Mouse (Mus musculus) forebrain, embryonic 15.5 days (tissue): ENCODE data around the gene Midn. TPM values are rescaled to one million over a fixed set of nuclear protein-coding genes. Genes with fewer than 3 reads are reported as not detected.

Source experiments
- ATAC-seq: fragments of 200-750 bp; cut with Nextera tagmentation; replicated peaks from 2 replicates; pipeline ENCODE4 v1.8.0; 2017; ENCODE audit warnings: mild to moderate bottlenecking, moderate TSS enrichment, moderate library complexity
- H3K27ac ChIP-seq: fragments of 300-500 bp; sonication (generic); replicated peaks from 2 replicates; pipeline ENCODE4 v1.5.1; 2015; ENCODE audit warnings: mild to moderate bottlenecking, inconsistent platforms
- H3K27me3 ChIP-seq: fragments of 300-500 bp; sonication (generic); 2 replicates; pipeline ENCODE4 v1.6.1; 2015; ENCODE audit warnings: inconsistent platforms
- H3K36me3 ChIP-seq: fragments of 300-500 bp; sonication (generic); 2 replicates; pipeline ENCODE4 v1.6.1; 2015; ENCODE audit warnings: mild to moderate bottlenecking, inconsistent platforms
- H3K4me1 ChIP-seq: fragments of 300-500 bp; sonication (generic); 2 replicates; pipeline ENCODE4 v1.6.1; 2015; ENCODE audit warnings: inconsistent platforms
- H3K4me2 ChIP-seq: fragments of 300-500 bp; sonication (generic); replicated peaks from 2 replicates; pipeline ENCODE4 v1.6.1; 2015; ENCODE audit warnings: mild to moderate bottlenecking, inconsistent platforms
- H3K4me3 ChIP-seq: fragments of 300-500 bp; sonication (generic); 2 replicates; pipeline ENCODE4 v1.5.1; 2015; ENCODE audit warnings: mild to moderate bottlenecking, inconsistent platforms
- H3K9ac ChIP-seq: fragments of 300-500 bp; sonication (generic); replicated peaks from 2 replicates; pipeline ENCODE4 v1.6.1; 2015; ENCODE audit warnings: mild to moderate bottlenecking, inconsistent platforms
- H3K9me3 ChIP-seq: fragments of 300-500 bp; sonication (generic); 2 replicates; pipeline ENCODE4 v1.6.1; 2016; ENCODE audit warnings: inconsistent platforms
- WGBS: fragments of 180-500 bp; shearing (Covaris S2); methylation state at CpG from one replicate; pipeline ENCODE4 v1.1.7; 2015; ENCODE audit warnings: mixed read lengths; 5-methylcytosine and 5-hydroxymethylcytosine counted together
- polyA plus RNA-seq: library from polyadenylated mRNA; unstranded; fragments of >200 nt; fragmentation: Nextera tagmentation; extraction: Ambion mirVana; gene quantifications from 2 replicates; pipeline ENCODE4 v1.2.1, GENCODE M21; 2015

Midn gene
- polyA plus RNA-seq, 1 experiment from 2014 or later, result 34.9 TPM

- Histone ChIP-seq H3K27me3 (no peaks in the 10 kb centered on the region), H3K36me3 (peaks cover 25% of the 10 kb centered on the region), H3K27ac (peak overlapping the region; percentile 100), H3K9me3 (no peaks in the 10 kb centered on the region), H3K4me3 (peak overlapping the region; percentile 80), H3K4me2 (peak overlapping the region; percentile 66), H3K9ac (no peak overlapping the region), H3K4me1 (peaks cover 39% of the 10 kb centered on the region)
- ATAC-seq, result no peak
- WGBS, result 77% methylated on average over 5 of the region's 5 CpGs
Measured at GRCm38 (mm10) chr10:80147146-80147718, 840 bp upstream of the Midn start.

GRCm38 (mm10) chr10:80148610-80149290 is 678 bp downstream of the Midn start:
- under 1% methylated on average over 57 of the region's 57 CpGs for WGBS
- peak; percentile 47 for ATAC-seq
- peak overlapping the region; percentile 66 for H3K4me2 ChIP-seq
- peak overlapping the region; percentile 100 for H3K27ac ChIP-seq
- H3K27me3 ChIP-seq, result no peaks in the 10 kb centered on the region
- peak overlapping the region; percentile 80 for H3K4me3 ChIP-seq
- peaks cover 34% of the 10 kb centered on the region for H3K36me3 ChIP-seq
- H3K9ac ChIP-seq, result peak overlapping the region; percentile 98
- H3K4me1 ChIP-seq, result peaks cover 42% of the 10 kb centered on the region
- no peaks in the 10 kb centered on the region for H3K9me3 ChIP-seq

- ATAC-seq, result peak; percentile 84
- Histone ChIP-seq H3K4me1 (peaks cover 50% of the 10 kb centered on the region), H3K27me3 (no peaks in the 10 kb centered on the region), H3K36me3 (peaks cover 34% of the 10 kb centered on the region), H3K9ac (peak overlapping the region; percentile 99), H3K4me2 (peak overlapping the region; percentile 96), H3K4me3 (peak overlapping the region; percentile 80), H3K9me3 (no peaks in the 10 kb centered on the region), H3K27ac (peak overlapping the region; percentile 100)
- WGBS, result under 1% methylated on average over 81 of the region's 88 CpGs
Measured at GRCm38 (mm10) chr10:80149291-80150225, 1.5 kb downstream of the Midn start.

GRCm38 (mm10) chr10:80150226-80151210 is 2.4 kb downstream of the Midn start:
- 0 out of 2 replicates have a peak, but pooled peaks have one; percentile 2 for ATAC-seq
- H3K4me2 ChIP-seq, result peak overlapping the region; percentile 96
- H3K9me3 ChIP-seq, result no peaks in the 10 kb centered on the region
- 0% methylated on average over 47 of the region's 71 CpGs for WGBS
- H3K27ac ChIP-seq, result peak overlapping the region; percentile 100
- H3K4me1 ChIP-seq, result peaks cover 53% of the 10 kb centered on the region
- H3K9ac ChIP-seq, result peak overlapping the region; percentile 99
- no peaks in the 10 kb centered on the region for H3K27me3 ChIP-seq
- H3K4me3 ChIP-seq, result peak overlapping the region; percentile 80
- H3K36me3 ChIP-seq, result peaks cover 36% of the 10 kb centered on the region

- peaks cover 54% of the 10 kb centered on the region for H3K4me1 ChIP-seq
- peak overlapping the region; percentile 99 for H3K9ac ChIP-seq
- no peaks in the 10 kb centered on the region for H3K9me3 ChIP-seq
- WGBS, result under 1% methylated on average over 26 of the region's 26 CpGs
- peak overlapping the region; percentile 100 for H3K27ac ChIP-seq
- peaks cover 45% of the 10 kb centered on the region for H3K36me3 ChIP-seq
- peak overlapping the region; percentile 80 for H3K4me3 ChIP-seq
- no peak for ATAC-seq
- no peaks in the 10 kb centered on the region for H3K27me3 ChIP-seq
- peak overlapping the region; percentile 96 for H3K4me2 ChIP-seq
Measured at GRCm38 (mm10) chr10:80151211-80152034, 3.4 kb downstream of the Midn start.

GRCm38 (mm10) chr10:80152071-80152872 is 4.2 kb downstream of the Midn start:
- Histone ChIP-seq H3K4me1 (peaks cover 62% of the 10 kb centered on the region), H3K36me3 (peaks cover 53% of the 10 kb centered on the region), H3K27me3 (no peaks in the 10 kb centered on the region), H3K27ac (peak overlapping the region; percentile 100), H3K4me2 (peak overlapping the region; percentile 96), H3K9ac (peak overlapping the region; percentile 99), H3K4me3 (peak overlapping the region; percentile 80), H3K9me3 (no peaks in the 10 kb centered on the region)
- no peak for ATAC-seq
- WGBS, result 2% methylated on average over 15 of the region's 15 CpGs

- H3K36me3 ChIP-seq, result peaks cover 56% of the 10 kb centered on the region
- peak overlapping the region; percentile 96 for H3K4me2 ChIP-seq
- peaks cover 66% of the 10 kb centered on the region for H3K4me1 ChIP-seq
Measured at GRCm38 (mm10) chr10:80152873-80153260, 4.8 kb downstream of the Midn start.

GRCm38 (mm10) chr10:80153713-80154112 is 5.6 kb downstream of the Midn start:
- Histone ChIP-seq H3K9ac (peak overlapping the region; percentile 99; the same call in 1 of the 2 replicates), H3K9me3 (no peaks in the 10 kb centered on the region), H3K27ac (peak overlapping the region; percentile 100), H3K36me3 (peaks cover 56% of the 10 kb centered on the region), H3K4me2 (peak overlapping the region; percentile 96), H3K4me3 (peak overlapping the region; percentile 80), H3K27me3 (no peaks in the 10 kb centered on the region), H3K4me1 (peaks cover 71% of the 10 kb centered on the region)
- no peak for ATAC-seq
- 86% methylated on average over 19 of the region's 19 CpGs for WGBS

More at GRCm38 (mm10) chr10:80152873-80153260, 4.8 kb downstream of the Midn start:
- WGBS, result 46% methylated on average over 3 of the region's 3 CpGs
- H3K27me3 ChIP-seq, result no peaks in the 10 kb centered on the region
- no peaks in the 10 kb centered on the region for H3K9me3 ChIP-seq
- no peak for ATAC-seq
- H3K9ac ChIP-seq, result peak overlapping the region; percentile 99
- H3K4me3 ChIP-seq, result peak overlapping the region; percentile 80
- H3K27ac ChIP-seq, result peak overlapping the region; percentile 100

GRCm38 (mm10) chr10:80154384-80154783 is 6.3 kb downstream of the Midn start:
- H3K27ac ChIP-seq, result peak overlapping the region; percentile 31; the same call in 1 of the 2 replicates
- H3K4me2 ChIP-seq, result no peak overlapping the region
- WGBS, result 85% methylated on average over 7 of the region's 7 CpGs
- H3K36me3 ChIP-seq, result peaks cover 56% of the 10 kb centered on the region
- H3K4me3 ChIP-seq, result no peak overlapping the region
- ATAC-seq, result no peak
- no peak overlapping the region; the same call in 1 of the 2 replicates for H3K9ac ChIP-seq
- peaks cover 78% of the 10 kb centered on the region for H3K4me1 ChIP-seq
- H3K27me3 ChIP-seq, result no peaks in the 10 kb centered on the region
- no peaks in the 10 kb centered on the region for H3K9me3 ChIP-seq

GRCm38 (mm10) chr10:80155277-80155676 is 7.2 kb downstream of the Midn start:
- Histone ChIP-seq H3K27me3 (no peaks in the 10 kb centered on the region), H3K4me2 (no peak overlapping the region), H3K4me1 (peaks cover 83% of the 10 kb centered on the region), H3K9me3 (no peaks in the 10 kb centered on the region), H3K36me3 (peaks cover 56% of the 10 kb centered on the region), H3K9ac (no peak overlapping the region), H3K4me3 (no peak overlapping the region), H3K27ac (peak overlapping the region; percentile 91; the same call in 1 of the 2 replicates)
- WGBS, result 60% methylated on average over 1 of the region's 1 CpGs
- ATAC-seq, result no peak
